Mouse (Mus musculus) telencephalon, adult 2 months (tissue): Measurements from ENCODE around the gene Bricd5.

ENCODE experiments used
- DNase-seq: peaks from one replicate; pipeline ENCODE4 v3.0.0-alpha.2; 2011; ENCODE audit warnings: low read depth, low spot score

The Bricd5 gene

GRCm38 (mm10) chr17:24483495-24483894 is 9.8 kb downstream of the Bricd5 start:
- DNase-seq: no peak

GRCm38 (mm10) chr17:24485090-24485860 is 11.6 kb downstream of the Bricd5 start:
- no peak for DNase-seq

GRCm38 (mm10) chr17:24488186-24488661 is 14.5 kb downstream of the Bricd5 start, which contains the start of gene Caskin1:
Gene Caskin1, plus strand, starts transcription at chr17:24488601.
- peak; percentile 79 for DNase-seq

- no peak for DNase-seq
These were observed 15.1 kb downstream of the Bricd5 start for GRCm38 (mm10) chr17:24488662-24489264.

GRCm38 (mm10) chr17:24489265-24490030 is 15.8 kb downstream of the Bricd5 start:
- no peak for DNase-seq

GRCm38 (mm10) chr17:24490399-24490798 is 16.7 kb downstream of the Bricd5 start:
- DNase-seq: no peak

- no peak for DNase-seq
These were observed 21.1 kb downstream of the Bricd5 start for GRCm38 (mm10) chr17:24494627-24495335.

GRCm38 (mm10) chr17:24495443-24495842 is 21.8 kb downstream of the Bricd5 start:
- peak; percentile 76 for DNase-seq

- no peak for DNase-seq
These were observed 22.3 kb downstream of the Bricd5 start for GRCm38 (mm10) chr17:24496026-24496425.

- no peak for DNase-seq
These were observed 28.5 kb downstream of the Bricd5 start for GRCm38 (mm10) chr17:24502208-24502607.

GRCm38 (mm10) chr17:24504085-24504484 is 30.4 kb downstream of the Bricd5 start:
- DNase-seq: no peak

- no peak for DNase-seq
These were observed 31.7 kb downstream of the Bricd5 start for GRCm38 (mm10) chr17:24505286-24505955.

- DNase-seq: peak; percentile 74
These were observed 32.8 kb downstream of the Bricd5 start for GRCm38 (mm10) chr17:24506332-24507070.

- no peak for DNase-seq
These were observed 33.5 kb downstream of the Bricd5 start for GRCm38 (mm10) chr17:24507129-24507664.

- no peak for DNase-seq
These were observed 34.2 kb downstream of the Bricd5 start for GRCm38 (mm10) chr17:24507806-24508460.

GRCm38 (mm10) chr17:24513609-24514008 is 39.9 kb downstream of the Bricd5 start:
- no peak for DNase-seq

- DNase-seq: no peak
These were observed 40.9 kb downstream of the Bricd5 start for GRCm38 (mm10) chr17:24514270-24515257.

- DNase-seq: no peak
These were observed 46.8 kb downstream of the Bricd5 start for GRCm38 (mm10) chr17:24520450-24520849.
